Mouse (Mus musculus) spleen, adult 2 months (tissue): Measurements from ENCODE around the gene Polr3c.

Source experiments
- CTCF ChIP-seq: fragments of 200-500 bp; IDR thresholded peaks from 2 replicates; pipeline ENCODE4 v1.5.1; 2011; ENCODE audit warnings: mild to moderate bottlenecking, inconsistent platforms; ENCODE audit not compliant: insufficient read depth, insufficient read length, insufficient replicate concordance; ENCODE audit errors: extremely low read depth
- POLR2A ChIP-seq: fragments of 200-500 bp; IDR thresholded peaks from 2 replicates; pipeline ENCODE4 v1.6.1; 2011; ENCODE audit warnings: low read depth, low read length, inconsistent platforms

GRCm38 (mm10) chr3:96759695-96760094 is 32.3 kb upstream of the Polr3c start:
- TF ChIP-seq POLR2A (no peak), CTCF (no peak)
